Comparison of ENCODE assay signal across 9 mouse cellular contexts in genomic region chr3:135245733-135246132, GRCm38 (mm10). TPM values are rescaled to one million over a fixed set of nuclear protein-coding genes. Genes with fewer than 3 reads are reported as not detected.
DNase-seq lines count a peak whose midpoint lies in the region; ATAC-seq and TF ChIP-seq lines count a peak whose summit lies in the region.
"Had no signal": no experiment of that assay in that cellular context is flagged by ENCODE, and none has a peak within 500 bp of the region (broad histone marks: within the 10 kb centered on the region; RNA-seq: fewer than 3 reads in every experiment).

No protein-coding gene starts in this region.

- no peaks in the 10 kb centered on the region for H3K9me3 ChIP-seq in hindbrain, embryonic 12.5 days (replicated peaks)
- H3K9me3 ChIP-seq in hindbrain, embryonic 16.5 days (ENCODE audit: control insufficient read depth, low read length): no peaks in the 10 kb centered on the region
- H3K9me3 ChIP-seq in MEL (replicated peaks; ENCODE audit: insufficient read depth, low read length): no peaks in the 10 kb centered on the region

- H3K27ac ChIP-seq in hindbrain, embryonic 12.5 days: no peak overlapping the region
- H3K27ac ChIP-seq in hindbrain, embryonic 16.5 days (ENCODE audit: low read depth, low read length): no peak overlapping the region
- H3K27ac ChIP-seq in MEL (ENCODE audit: control insufficient read depth, low read depth, low read length): no peak overlapping the region

- no peak for TF ChIP-seq POLR2A in MEL (IDR thresholded peaks at IDR 0.05; ENCODE audit: control insufficient read depth in 1 of 2, insufficient read depth in 1 of 2, low read depth in 1 of 2, low read length in 2 of 2, poor library complexity in 1 of 2)

- H3K4me2 ChIP-seq in hindbrain, embryonic 12.5 days (replicated peaks): no peak overlapping the region
- H3K4me2 ChIP-seq in hindbrain, embryonic 16.5 days (ENCODE audit: low read length): no peak overlapping the region

- H3K4me1 ChIP-seq in hindbrain, embryonic 12.5 days: no peaks in the 10 kb centered on the region
- H3K4me1 ChIP-seq in hindbrain, embryonic 16.5 days (ENCODE audit: control insufficient read depth, insufficient read depth, low read depth, low read length): no peaks in the 10 kb centered on the region
- H3K4me1 ChIP-seq in MEL (ENCODE audit: control insufficient read depth in 1 of 2, insufficient read depth in 2 of 2, low read length in 2 of 2): no peaks in the 10 kb centered on the region

- peak in 2 of 3 experiments; percentile 50 to 59; a peak in 4 of 6 replicates for TF ChIP-seq CTCF in MEL (IDR thresholded peaks at IDR 0.05 in 2 of 3, conservative IDR thresholded peaks at IDR 0.05 in 1 of 3; ENCODE audit: control insufficient read depth in 1 of 3, insufficient read depth in 1 of 3, low read depth in 2 of 3, low read length in 3 of 3, poor library complexity in 1 of 3, severe bottlenecking in 1 of 3)

- no peaks in the 10 kb centered on the region for H3K79me2 ChIP-seq in MEL (ENCODE audit: control insufficient read depth, insufficient read depth, low read length, poor library complexity)

- no peak overlapping the region for H3K9ac ChIP-seq in hindbrain, embryonic 12.5 days
- H3K9ac ChIP-seq in hindbrain, embryonic 16.5 days (ENCODE audit: low read depth, low read length): no peak overlapping the region
- H3K9ac ChIP-seq in MEL (ENCODE audit: control insufficient read depth, low read depth, low read length, poor library complexity, severe bottlenecking): no peak overlapping the region

- DNase-seq in A20 (ENCODE audit: low read depth, low spot score) (peak; percentile 40), MEL (ENCODE audit: low read depth, low spot score) (peak; percentile 57)
- DNase-seq in forelimb bud, embryonic 11.5 days (ENCODE audit: low read depth, low spot score): peak; percentile 17
- DNase-seq in cerebellum, postnatal 25 days: no peak
- no peak for DNase-seq in gastrocnemius, adult 18-20 months (ENCODE audit: low spot score)
- DNase-seq in kidney, adult 18-20 months: no peak
- DNase-seq: adrenal gland, adult 8-10 months had no signal

- peak; percentile 35 for TF ChIP-seq RAD21 in MEL (IDR thresholded peaks at IDR 0.05; ENCODE audit: low read depth, low read length)

- peaks cover 59% of the 10 kb centered on the region for H3K36me3 ChIP-seq in hindbrain, embryonic 12.5 days
- peaks cover 3% of the 10 kb centered on the region; the same call in 1 of the 2 replicates for H3K36me3 ChIP-seq in hindbrain, embryonic 16.5 days (ENCODE audit: control insufficient read depth, insufficient read depth, low read length)
- H3K36me3 ChIP-seq in MEL (ENCODE audit: control insufficient read depth in 1 of 2, insufficient read depth in 2 of 2, low read length in 2 of 2): peaks cover 0 to 36% of the 10 kb centered on the region in 2 experiments; a peak in 2 of 4 replicates

- H3K4me3 ChIP-seq in hindbrain, embryonic 12.5 days: no peak overlapping the region
- no peak overlapping the region for H3K4me3 ChIP-seq in hindbrain, embryonic 16.5 days (ENCODE audit: low read length)
- no peak overlapping the region for H3K4me3 ChIP-seq in MEL (ENCODE audit: control insufficient read depth in 1 of 2, insufficient read depth in 1 of 2, low read depth in 2 of 2, low read length in 2 of 2)

- ATAC-seq in hindbrain, embryonic 12.5 days (ENCODE audit: low FRiP score): 0 out of 2 replicates have a peak, but pooled peaks have one; percentile 16
- no peak for ATAC-seq in hindbrain, embryonic 16.5 days

- TF ChIP-seq EP300 in MEL (IDR thresholded peaks at IDR 0.05; ENCODE audit: low read depth in 1 of 2, low read length in 2 of 2): no peak

- H3K27me3 ChIP-seq in hindbrain, embryonic 12.5 days: no peaks in the 10 kb centered on the region
- no peaks in the 10 kb centered on the region for H3K27me3 ChIP-seq in hindbrain, embryonic 16.5 days (replicated peaks; ENCODE audit: control insufficient read depth, insufficient read depth, low read length)
- no peaks in the 10 kb centered on the region for H3K27me3 ChIP-seq in MEL (ENCODE audit: control insufficient read depth in 1 of 2, insufficient read depth in 2 of 2, low read length in 2 of 2)

TF ChIP-seq in MEL, 35 proteins besides CTCF, POLR2A, EP300 and RAD21:
- TF ChIP-seq SMC3 (IDR thresholded peaks at IDR 0.05; ENCODE audit: low read depth, low read length) (peak; percentile 55), GATA1 (IDR thresholded peaks at IDR 0.05; ENCODE audit: low read depth, low read length) (no peak)

RNA-seq across cellular contexts. Expression of gene Cenpe, which starts 33.4 kb away (rescaled TPM):
- polyA plus RNA-seq in hindbrain, embryonic 12.5 days (2016; fragmentation: Nextera tagmentation; extraction: Ambion mirVana): 24.0 TPM in 2 replicates
- 4.3 and 4.8 TPM in 2 replicates for polyA plus RNA-seq in hindbrain, embryonic 16.5 days (2015; fragmentation: Nextera tagmentation; extraction: Ambion mirVana)
- total RNA-seq in MEL (2012; rRNA removed): 19.5 and 21.9 TPM in 2 replicates
- polyA plus RNA-seq in MEL (2012; ENCODE audit: insufficient read depth in 1 of 2, insufficient read length in 2 of 2, low read depth in 1 of 2, low replicate concordance in 2 of 2, missing spikeins in 1 of 2): 100 to 1,000 TPM in 1 of 2 experiments, 10 to 100 TPM in 1; 26.4 to 119 TPM
- total RNA-seq in gastrocnemius, adult 18-20 months (2021): under 1 TPM; 0.05 to 0.14 TPM

RNA-seq across cellular contexts. Expression of gene Bdh2, which starts 35.3 kb away (rescaled TPM):
- 5.6 and 7.2 TPM in 2 replicates for polyA plus RNA-seq in hindbrain, embryonic 12.5 days (2016; fragmentation: Nextera tagmentation; extraction: Ambion mirVana)
- 4.1 and 4.8 TPM in 2 replicates for polyA plus RNA-seq in hindbrain, embryonic 16.5 days (2015; fragmentation: Nextera tagmentation; extraction: Ambion mirVana)
- 0.23 and 0.42 TPM in 2 replicates for total RNA-seq in MEL (2012; rRNA removed)
- polyA plus RNA-seq in MEL (2012; ENCODE audit: insufficient read depth in 1 of 2, insufficient read length in 2 of 2, low read depth in 1 of 2, low replicate concordance in 2 of 2, missing spikeins in 1 of 2): under 1 TPM in 1 of 2 experiments, not detected in 1; 0.22 TPM
- 1 to 10 TPM; 1.6 to 2.6 TPM for total RNA-seq in gastrocnemius, adult 18-20 months (2021)

Comparison
In these comparisons a context has a peak if more than half of its experiments do, and no peak if none do; other contexts are left out.
1. DNase-seq: peak in A20 (single experiment), MEL (single experiment) and forelimb bud, embryonic 11.5 days (single experiment); none in cerebellum, postnatal 25 days (0 of 2), gastrocnemius, adult 18-20 months (single experiment) and kidney, adult 18-20 months (single experiment).